Mouse (Mus musculus) embryonic fibroblast, embryonic 13.5 days (primary cell): ENCODE data around the gene Fam53a. TPM values are rescaled to one million over a fixed set of nuclear protein-coding genes. Genes with fewer than 3 reads are reported as not detected.

ENCODE experiments used
- H3K27ac ChIP-seq: 2 replicates; pipeline ENCODE4 v1.5.1; 2012; ENCODE audit warnings: low read length, control low read depth, inconsistent platforms; ENCODE audit not compliant: insufficient read depth
- H3K4me1 ChIP-seq: 2 replicates; pipeline ENCODE4 v1.6.1; 2011; ENCODE audit warnings: low read length; ENCODE audit not compliant: control insufficient read depth, insufficient read depth
- H3K4me3 ChIP-seq: 2 replicates; pipeline ENCODE4 v1.5.1; 2011; ENCODE audit warnings: mild to moderate bottlenecking, control low read depth, low read length; ENCODE audit not compliant: insufficient read depth
- CTCF ChIP-seq: IDR thresholded peaks from 2 replicates; pipeline ENCODE4 v1.5.1; 2011; ENCODE audit warnings: mild to moderate bottlenecking, control low read depth, low read length, moderate library complexity, borderline replicate concordance; ENCODE audit not compliant: insufficient read depth
- POLR2A ChIP-seq: IDR thresholded peaks from 2 replicates; pipeline ENCODE4 v1.6.1; 2011; ENCODE audit warnings: low read depth, mild to moderate bottlenecking, control low read depth, low read length, moderate library complexity
- polyA plus RNA-seq: library from polyadenylated mRNA; stranded (reverse); fragments of >200 nt; gene quantifications from 2 replicates; pipeline ENCODE4 v1.2.4, GENCODE M21; 2011; ENCODE audit warnings: low read depth; ENCODE audit not compliant: missing spikeins, insufficient read length

The Fam53a gene
- polyA plus RNA-seq, 1 experiment = 24.3 TPM

DNA sequence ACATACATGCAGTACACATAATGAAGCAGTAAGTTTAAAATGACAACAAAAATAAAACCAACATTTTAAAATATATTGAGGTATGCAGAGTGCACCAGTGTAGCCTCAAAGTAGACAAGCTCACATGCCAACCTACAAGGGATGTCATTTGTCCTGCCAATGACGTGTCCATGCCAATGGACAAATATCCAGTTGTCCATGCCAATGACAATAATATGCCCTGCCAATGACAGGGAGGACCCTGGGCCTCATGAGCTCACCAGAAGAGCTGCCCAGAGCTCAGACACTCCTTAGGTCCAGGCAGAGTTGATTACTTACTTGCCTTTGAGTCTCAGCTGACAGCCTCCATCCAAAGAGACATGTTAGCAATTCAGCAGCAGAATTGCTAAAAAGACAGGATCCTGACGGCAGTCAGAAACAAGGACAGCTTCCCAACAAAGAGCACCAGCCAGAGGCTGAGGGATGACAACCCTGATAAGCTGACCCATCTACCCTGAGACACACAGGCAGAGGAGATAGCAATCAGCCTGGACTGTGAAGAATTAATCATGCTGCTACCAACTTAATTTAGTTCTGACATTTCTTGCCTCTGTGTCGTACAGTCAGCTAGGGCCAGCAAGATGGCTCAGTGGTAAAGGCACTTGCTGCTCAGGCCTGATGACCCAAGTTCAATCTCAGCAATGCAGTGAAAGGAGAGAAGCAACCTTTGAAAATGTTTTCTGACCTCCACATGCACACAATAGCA, 8.3 kb upstream of the Fam53a start:
- Histone ChIP-seq H3K27ac (no peak overlapping the region), H3K4me1 (no peaks in the 10 kb centered on the region), H3K4me3 (no peak overlapping the region)
- no peak for TF ChIP-seq POLR2A
- TF ChIP-seq CTCF = no peak

DNA sequence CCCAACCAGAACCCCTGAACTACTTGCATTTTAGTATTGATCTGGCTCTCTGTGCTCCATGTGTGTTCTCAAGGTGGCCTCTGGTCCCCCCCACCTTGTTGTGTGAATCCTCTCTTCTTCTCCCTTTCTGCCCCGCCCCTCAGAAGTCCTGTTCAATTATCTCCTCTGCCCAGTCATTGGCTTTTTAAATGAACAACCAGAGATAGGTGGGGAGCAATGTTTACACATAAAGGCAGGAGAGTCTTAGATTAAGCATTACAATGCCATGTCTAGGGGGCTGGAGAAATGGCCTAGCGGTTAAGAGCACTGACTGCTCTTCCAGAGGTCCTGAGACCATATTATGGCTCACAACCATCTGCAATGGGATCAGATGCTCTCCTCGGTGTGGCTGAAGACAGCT, 5.9 kb upstream of the Fam53a start:
- no peak overlapping the region for H3K4me3 ChIP-seq
- 0 out of 2 replicates have a peak, but pooled peaks cover 2% of the 10 kb centered on the region for H3K4me1 ChIP-seq
- H3K27ac ChIP-seq = no peak overlapping the region
- no peak for TF ChIP-seq CTCF
- no peak for TF ChIP-seq POLR2A

DNA sequence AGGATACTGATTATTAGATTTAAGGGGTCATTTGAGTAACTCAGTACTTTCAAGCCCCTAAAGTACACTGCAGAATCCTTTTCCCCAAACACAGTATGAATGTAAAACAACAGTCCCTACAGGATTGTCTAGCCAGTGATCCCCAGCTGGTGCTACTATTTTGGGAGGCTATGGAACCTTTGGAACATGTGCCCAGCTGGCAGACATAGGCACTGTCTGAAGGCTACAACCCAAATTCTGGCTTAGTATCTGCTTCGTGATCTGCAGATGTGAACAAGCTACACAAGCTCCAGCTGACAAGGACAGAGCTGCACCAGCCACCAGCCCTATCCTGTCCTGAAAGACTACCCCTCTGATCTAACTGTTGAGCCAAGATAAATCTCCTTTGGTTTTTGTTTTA, 3.1 kb upstream of the Fam53a start:
- Histone ChIP-seq H3K4me3 (no peak overlapping the region), H3K27ac (no peak overlapping the region), H3K4me1 (0 out of 2 replicates have a peak, but pooled peaks cover 4% of the 10 kb centered on the region)
- TF ChIP-seq POLR2A = no peak

DNA sequence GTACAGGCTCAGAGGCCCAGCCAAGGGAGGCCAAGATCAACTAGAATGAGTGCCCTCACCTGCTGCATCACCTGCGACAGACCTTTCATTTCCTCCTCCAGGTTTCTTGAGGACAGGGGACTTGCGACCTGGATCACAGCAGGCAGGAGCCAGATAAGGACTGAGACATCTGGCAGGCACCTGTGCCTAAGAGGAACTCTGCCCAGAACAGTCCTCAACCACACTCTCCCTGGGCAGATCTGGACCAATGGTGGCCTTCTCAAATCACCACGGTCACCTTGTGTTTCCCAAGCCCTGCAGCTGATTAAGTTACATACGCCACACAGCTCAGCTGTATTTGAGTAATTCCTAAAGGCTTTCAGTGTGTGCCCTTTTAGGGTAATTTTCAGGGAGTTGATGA, 1.2 kb upstream of the Fam53a start:
- Histone ChIP-seq H3K4me1 (0 out of 2 replicates have a peak, but pooled peaks cover 4% of the 10 kb centered on the region), H3K4me3 (peak overlapping the region; percentile 70; the same call in 1 of the 2 replicates), H3K27ac (peak overlapping the region; percentile 78)
- peak; percentile 56 for TF ChIP-seq POLR2A
- TF ChIP-seq CTCF = no peak

DNA sequence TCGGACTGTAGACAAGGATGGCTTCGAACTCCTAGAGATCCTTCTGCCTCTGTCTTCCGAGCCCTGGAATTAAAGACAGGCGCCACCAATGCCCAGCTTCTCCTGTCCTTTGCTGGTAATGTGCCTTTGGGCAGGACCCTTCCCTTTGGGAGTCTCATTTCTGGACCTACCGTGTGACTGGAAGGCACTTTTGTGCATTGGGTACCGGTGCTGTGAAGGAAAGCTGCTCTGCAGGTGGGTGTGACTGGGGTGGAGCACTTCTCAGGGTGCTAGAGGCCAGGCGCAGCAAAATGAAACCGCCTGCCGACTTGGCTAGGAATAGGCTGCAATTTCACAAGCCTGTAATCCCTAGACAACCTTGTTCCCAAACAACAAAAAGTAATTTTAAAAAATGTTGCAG, 626 bp upstream of the Fam53a start:
- TF ChIP-seq POLR2A (no peak; the same call in 1 of the 2 replicates), CTCF (no peak)
- H3K27ac ChIP-seq = peak overlapping the region; percentile 78
- peak overlapping the region; percentile 70 for H3K4me3 ChIP-seq
- peaks cover 9% of the 10 kb centered on the region; the same call in 1 of the 2 replicates for H3K4me1 ChIP-seq

DNA sequence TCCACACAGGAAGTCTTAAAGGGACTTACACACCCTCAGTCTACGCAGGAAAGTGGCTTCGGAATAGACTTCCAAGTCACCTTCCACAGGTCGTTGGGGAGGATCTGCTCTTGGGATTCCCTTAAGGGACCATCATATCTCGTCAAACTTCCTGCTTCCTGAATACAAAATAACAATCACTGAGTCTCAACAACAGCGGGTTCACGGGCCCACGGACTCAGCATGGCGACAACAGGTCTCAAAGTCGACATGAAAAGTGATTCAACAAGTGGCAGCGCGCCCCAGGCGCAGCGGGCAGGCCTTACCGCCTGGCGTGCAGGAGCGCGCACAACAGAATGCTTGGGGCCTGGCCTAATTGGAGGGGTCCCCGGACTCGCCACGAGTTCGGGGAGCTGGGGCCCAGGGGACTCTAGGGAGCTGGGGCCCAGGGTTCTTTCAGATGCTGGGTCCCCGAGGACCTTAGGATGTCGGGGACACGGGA, 575 bp downstream of the Fam53a start:
- Histone ChIP-seq H3K4me1 (peaks cover 10% of the 10 kb centered on the region; the same call in 1 of the 2 replicates), H3K4me3 (peak overlapping the region; percentile 61), H3K27ac (peak overlapping the region; percentile 80)
- TF ChIP-seq CTCF = no peak
- TF ChIP-seq POLR2A = peak; percentile 59

DNA sequence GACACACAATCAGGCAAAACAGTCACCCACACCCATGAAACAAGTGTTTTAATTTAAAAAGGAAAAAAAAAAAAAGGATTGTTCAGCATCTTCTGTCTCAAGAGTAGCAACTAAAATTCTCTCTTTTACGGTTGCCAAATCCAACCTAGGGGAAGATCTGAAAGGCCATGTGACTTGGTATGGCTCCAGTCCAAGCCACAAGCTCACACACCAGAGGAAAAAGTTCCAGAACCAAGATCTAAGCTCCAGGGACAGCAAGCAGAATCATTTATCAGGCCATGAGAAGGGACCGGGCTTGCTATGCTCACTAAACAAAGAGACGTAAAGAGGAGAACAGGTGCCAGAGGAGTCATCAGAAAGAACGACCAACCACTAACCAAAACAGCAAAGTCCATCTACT, 1.5 kb downstream of the Fam53a start:
- peaks cover 10% of the 10 kb centered on the region; the same call in 1 of the 2 replicates for H3K4me1 ChIP-seq
- TF ChIP-seq CTCF (no peak), POLR2A (peak; percentile 41)
- peak overlapping the region; percentile 64 for H3K4me3 ChIP-seq
- H3K27ac ChIP-seq = no peak overlapping the region; the same call in 1 of the 2 replicates

DNA sequence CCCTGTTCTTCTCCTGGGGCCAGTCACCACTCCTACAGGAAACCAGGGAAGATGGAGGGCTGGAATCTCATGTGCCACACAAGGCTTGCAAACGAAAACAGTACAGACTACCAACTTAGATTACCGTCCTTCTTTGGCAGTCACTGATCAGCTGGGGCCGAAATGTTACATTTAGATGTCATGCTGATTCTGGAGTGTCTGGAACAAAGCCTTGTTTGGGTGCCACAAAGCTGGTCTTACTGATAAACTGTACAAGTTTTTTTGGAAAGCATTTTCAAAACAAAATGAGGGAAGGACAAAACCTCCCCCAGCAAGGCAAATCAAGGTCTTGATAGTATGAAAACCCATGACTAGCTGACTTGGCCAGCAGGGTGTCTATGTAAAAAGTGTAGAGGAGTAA, 5.7 kb downstream of the Fam53a start:
- H3K27ac ChIP-seq = no peak overlapping the region
- no peak overlapping the region for H3K4me3 ChIP-seq
- TF ChIP-seq CTCF (no peak), POLR2A (no peak)
- peaks cover 7% of the 10 kb centered on the region; the same call in 1 of the 2 replicates for H3K4me1 ChIP-seq

DNA sequence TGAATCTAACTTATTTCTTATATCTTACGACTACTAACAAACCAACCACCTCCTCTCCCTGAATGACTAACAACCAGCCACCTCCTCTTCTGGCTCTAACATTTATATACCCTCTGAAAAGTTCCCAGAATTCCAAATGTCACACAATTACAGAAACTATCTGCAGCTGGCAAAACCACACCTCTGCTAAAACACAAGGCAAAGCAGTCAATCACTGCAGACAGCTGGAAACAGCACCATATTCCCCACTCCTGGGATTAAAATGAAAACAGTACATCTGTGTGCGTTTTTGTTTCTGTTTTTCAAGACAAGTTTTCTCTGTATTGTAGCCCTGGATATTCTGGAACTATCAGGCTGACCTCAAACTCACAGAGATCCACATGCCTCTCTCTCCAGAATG, 6.8 kb downstream of the Fam53a start:
- H3K4me3 ChIP-seq = no peak overlapping the region
- H3K4me1 ChIP-seq = peaks cover 6% of the 10 kb centered on the region; the same call in 1 of the 2 replicates
- H3K27ac ChIP-seq = no peak overlapping the region
- TF ChIP-seq CTCF (no peak), POLR2A (no peak)

DNA sequence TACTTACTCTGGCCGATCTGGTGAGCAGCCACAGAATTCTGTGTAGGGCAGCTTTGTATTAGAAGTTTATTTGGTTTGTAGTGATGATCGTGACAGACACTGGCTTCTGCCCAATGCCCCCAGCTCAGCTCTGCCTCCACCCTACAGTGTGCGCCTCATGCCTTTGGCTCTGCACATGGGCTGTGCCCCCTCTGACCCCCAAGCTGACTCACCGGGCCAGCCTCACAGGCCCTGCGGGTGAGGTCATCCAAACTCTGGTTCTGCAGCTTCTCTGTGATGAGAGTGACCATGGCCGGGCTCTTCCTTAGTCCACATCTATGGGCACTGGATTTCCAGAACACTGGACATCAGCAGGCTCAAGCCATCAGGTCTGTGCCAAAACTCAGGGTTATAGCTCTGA, 15.0 kb downstream of the Fam53a start:
- Histone ChIP-seq H3K4me3 (no peak overlapping the region), H3K27ac (no peak overlapping the region), H3K4me1 (no peaks in the 10 kb centered on the region)
- TF ChIP-seq CTCF (no peak), POLR2A (no peak)
